Mouse (Mus musculus): ENCODE measurements at regions not wholly inside any gene's neighbourhood (a gene's known extent, or its start where the extent isn't known, plus 50 kb on each side); places are given as distances from the start of the nearest gene placed in this dataset.

DNA sequence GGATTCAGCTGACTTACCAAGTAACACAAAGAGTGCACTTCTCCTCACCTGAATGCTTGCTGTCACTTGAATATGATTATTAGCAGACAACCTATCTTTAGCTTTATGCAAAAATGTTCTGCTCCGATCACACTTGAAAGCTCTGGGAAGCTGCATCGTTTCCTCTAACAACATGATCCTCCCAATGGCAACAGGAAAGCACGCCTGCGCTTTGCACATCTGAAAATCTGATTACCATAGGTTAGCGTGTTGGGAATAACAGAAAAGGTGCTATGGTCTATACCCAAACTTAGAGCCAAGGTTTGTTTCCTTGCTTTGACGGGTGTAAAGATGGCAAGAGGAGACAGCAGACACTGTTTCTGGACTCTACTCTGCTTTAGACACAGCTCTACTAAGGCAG, 417.0 kb upstream of the Jarid2 start:
- Histone ChIP-seq H3K4me3 (replicated peaks) (no peak overlapping the region), H3K9ac (no peak overlapping the region), H3K9me3 (replicated peaks) (no peaks in the 10 kb centered on the region), H3K27me3 (no peaks in the 10 kb centered on the region), H3K4me1 (replicated peaks) (no peaks in the 10 kb centered on the region), H3K27ac (no peak overlapping the region), H3K4me2 (no peak overlapping the region), H3K36me3 (no peaks in the 10 kb centered on the region)
- WGBS (ENCODE audit: insufficient replicate concordance) = 74% methylated on average over 6 of the region's 6 CpGs
- no peak for DNase-seq
- ATAC-seq (ENCODE audit: low read depth) = no peak

DNA sequence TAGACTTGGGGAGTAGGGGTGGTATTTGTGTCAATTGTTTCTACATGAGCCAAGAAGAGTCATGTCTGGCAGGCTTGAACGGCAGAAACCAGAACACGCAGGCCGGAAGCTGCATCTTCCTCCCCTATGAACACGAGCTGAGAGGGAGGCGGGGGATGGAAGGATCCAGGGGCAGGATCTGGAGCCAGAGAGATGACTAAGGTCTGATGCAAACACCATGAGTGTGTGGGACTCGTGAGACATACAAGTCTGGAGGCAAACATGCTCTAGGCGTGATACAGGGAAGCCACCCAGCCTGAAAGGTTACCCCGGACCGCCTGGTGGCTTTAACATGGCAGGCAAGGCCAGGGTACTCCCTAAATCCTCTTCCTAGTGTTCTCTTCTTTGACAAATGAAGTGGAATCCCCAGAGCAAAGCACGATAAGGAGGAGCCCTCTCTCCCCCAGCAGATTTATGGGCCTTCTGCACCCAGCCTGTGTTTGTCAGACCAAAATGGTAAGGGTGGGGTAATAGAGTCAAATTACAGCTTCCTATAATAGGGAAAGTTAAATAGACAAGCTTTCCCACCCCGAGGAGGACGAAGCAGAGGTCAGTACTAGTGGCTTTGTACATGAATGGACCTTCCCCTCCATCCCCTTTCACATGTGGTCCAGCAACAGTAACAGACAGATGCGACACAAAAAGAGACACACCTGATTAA, 412.4 kb upstream of the Jarid2 start:
- no peak overlapping the region for H3K9ac ChIP-seq
- no peak overlapping the region for H3K4me2 ChIP-seq
- DNase-seq (no peak), ATAC-seq (ENCODE audit: low read depth) (no peak)
- no peak overlapping the region for H3K4me3 ChIP-seq (replicated peaks)
- H3K4me1 ChIP-seq (replicated peaks) = no peaks in the 10 kb centered on the region
- H3K9me3 ChIP-seq (replicated peaks) = no peaks in the 10 kb centered on the region
- H3K36me3 ChIP-seq = no peaks in the 10 kb centered on the region
- 70% methylated on average over 13 of the region's 13 CpGs for WGBS (ENCODE audit: insufficient replicate concordance)
- no peak overlapping the region for H3K27ac ChIP-seq
- no peaks in the 10 kb centered on the region for H3K27me3 ChIP-seq

DNA sequence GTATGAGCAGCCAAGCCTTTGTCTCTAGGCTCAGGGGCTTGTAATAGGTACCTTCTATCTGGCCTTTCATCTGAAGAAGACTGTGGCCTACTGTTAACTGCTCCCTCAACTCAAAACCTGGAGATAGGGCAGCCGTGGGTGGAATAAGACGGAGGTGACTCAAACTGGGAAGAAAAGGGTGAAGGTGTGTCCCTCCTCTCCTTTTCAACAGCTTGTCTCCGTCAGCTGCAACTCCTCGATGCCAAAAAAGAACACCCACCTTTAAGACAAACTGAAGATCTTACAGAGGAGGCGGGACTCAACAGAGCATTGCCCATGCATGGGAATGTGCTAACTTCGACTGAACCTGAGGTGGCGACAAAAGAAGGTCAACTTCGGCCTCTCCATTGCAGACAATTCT, 411.7 kb upstream of the Jarid2 start:
- Histone ChIP-seq H3K9me3 (replicated peaks) (no peaks in the 10 kb centered on the region), H3K36me3 (no peaks in the 10 kb centered on the region), H3K4me2 (no peak overlapping the region), H3K27me3 (no peaks in the 10 kb centered on the region), H3K4me3 (replicated peaks) (no peak overlapping the region), H3K4me1 (replicated peaks) (no peaks in the 10 kb centered on the region), H3K27ac (no peak overlapping the region), H3K9ac (no peak overlapping the region)
- 69% methylated on average over 8 of the region's 8 CpGs for WGBS (ENCODE audit: insufficient replicate concordance)
- no peak for DNase-seq
- no peak for ATAC-seq (ENCODE audit: low read depth)

DNA sequence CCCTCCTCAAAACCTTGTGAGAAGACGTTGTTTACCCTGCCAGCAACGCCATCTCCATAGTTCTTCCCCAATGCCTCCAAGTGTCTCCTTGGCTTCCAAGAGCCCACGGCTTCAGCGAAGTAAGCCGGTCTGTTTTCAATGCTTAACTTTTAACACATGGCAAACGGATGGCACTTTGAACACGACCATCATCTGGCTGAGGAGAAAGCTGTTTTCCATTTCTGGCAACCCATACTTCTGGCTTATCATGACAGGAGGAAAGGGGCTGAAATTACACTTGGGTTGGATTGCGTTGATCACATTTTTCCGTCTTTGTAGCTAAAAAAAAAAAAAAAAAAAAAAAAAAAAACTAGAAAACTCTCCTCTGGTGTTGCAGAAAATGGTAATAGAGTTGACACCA, 410.2 kb upstream of the Jarid2 start:
- 79% methylated on average over 9 of the region's 9 CpGs for WGBS (ENCODE audit: insufficient replicate concordance)
- ATAC-seq (ENCODE audit: low read depth) (no peak), DNase-seq (no peak)
- H3K9me3 ChIP-seq (replicated peaks) = no peaks in the 10 kb centered on the region
- no peaks in the 10 kb centered on the region for H3K36me3 ChIP-seq
- no peaks in the 10 kb centered on the region for H3K27me3 ChIP-seq
- no peaks in the 10 kb centered on the region for H3K4me1 ChIP-seq (replicated peaks)
- H3K9ac ChIP-seq = no peak overlapping the region
- H3K27ac ChIP-seq = no peak overlapping the region
- H3K4me2 ChIP-seq = no peak overlapping the region
- no peak overlapping the region for H3K4me3 ChIP-seq (replicated peaks)

DNA sequence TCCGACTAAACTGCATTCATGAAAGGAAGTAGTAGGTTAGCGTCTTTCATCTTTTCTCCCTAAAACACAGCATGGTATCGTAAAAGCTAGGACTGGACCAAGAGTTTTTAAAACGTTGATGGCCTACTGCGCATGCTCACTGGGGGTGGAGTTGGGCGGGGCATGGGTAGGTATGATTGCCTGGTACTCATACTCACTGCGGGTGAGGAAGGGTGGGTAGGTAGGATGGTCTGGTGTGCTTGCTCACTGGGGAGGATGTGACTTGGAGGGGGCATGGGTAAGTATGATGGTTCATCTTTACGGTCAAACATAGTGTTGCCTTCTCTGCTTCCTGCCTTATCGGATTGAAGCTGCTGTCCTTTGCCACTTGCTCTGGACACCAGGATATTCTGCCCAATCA, 409.8 kb upstream of the Jarid2 start:
- WGBS (ENCODE audit: insufficient replicate concordance) = 80% methylated on average over 9 of the region's 9 CpGs
- no peaks in the 10 kb centered on the region for H3K36me3 ChIP-seq
- no peak overlapping the region for H3K4me2 ChIP-seq
- H3K9ac ChIP-seq = no peak overlapping the region
- no peaks in the 10 kb centered on the region for H3K4me1 ChIP-seq (replicated peaks)
- no peak overlapping the region for H3K4me3 ChIP-seq (replicated peaks)
- no peak for DNase-seq
- no peak for ATAC-seq (ENCODE audit: low read depth)
- no peak overlapping the region for H3K27ac ChIP-seq
- no peaks in the 10 kb centered on the region for H3K27me3 ChIP-seq
- H3K9me3 ChIP-seq (replicated peaks) = no peaks in the 10 kb centered on the region

DNA sequence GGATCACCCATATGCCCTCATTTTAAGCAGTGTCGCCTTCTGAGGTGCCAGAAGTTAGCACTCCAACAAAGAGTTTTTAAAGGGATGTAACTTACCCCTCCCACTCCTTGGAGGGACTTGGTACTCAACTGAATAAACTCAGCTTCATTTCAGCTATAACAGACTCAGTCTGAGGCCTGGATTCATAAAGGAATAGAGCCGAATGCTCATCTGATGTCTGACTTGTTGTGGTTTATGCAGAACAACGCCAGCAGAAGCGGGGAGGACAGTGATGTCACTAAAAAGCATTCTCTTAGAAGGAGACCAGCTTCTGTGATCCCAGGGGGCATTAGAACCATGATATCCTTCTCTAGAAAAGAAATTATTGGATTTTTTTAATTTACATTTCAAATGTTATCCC, 409.0 kb upstream of the Jarid2 start:
- DNase-seq (no peak), ATAC-seq (ENCODE audit: low read depth) (no peak)
- no peaks in the 10 kb centered on the region for H3K27me3 ChIP-seq
- no peak overlapping the region for H3K9ac ChIP-seq
- H3K4me1 ChIP-seq (replicated peaks) = no peaks in the 10 kb centered on the region
- H3K9me3 ChIP-seq (replicated peaks) = no peaks in the 10 kb centered on the region
- H3K4me3 ChIP-seq (replicated peaks) = no peak overlapping the region
- no peak overlapping the region for H3K4me2 ChIP-seq
- no peak overlapping the region for H3K27ac ChIP-seq
- 65% methylated on average over 4 of the region's 4 CpGs for WGBS (ENCODE audit: insufficient replicate concordance)
- H3K36me3 ChIP-seq = no peaks in the 10 kb centered on the region

DNA sequence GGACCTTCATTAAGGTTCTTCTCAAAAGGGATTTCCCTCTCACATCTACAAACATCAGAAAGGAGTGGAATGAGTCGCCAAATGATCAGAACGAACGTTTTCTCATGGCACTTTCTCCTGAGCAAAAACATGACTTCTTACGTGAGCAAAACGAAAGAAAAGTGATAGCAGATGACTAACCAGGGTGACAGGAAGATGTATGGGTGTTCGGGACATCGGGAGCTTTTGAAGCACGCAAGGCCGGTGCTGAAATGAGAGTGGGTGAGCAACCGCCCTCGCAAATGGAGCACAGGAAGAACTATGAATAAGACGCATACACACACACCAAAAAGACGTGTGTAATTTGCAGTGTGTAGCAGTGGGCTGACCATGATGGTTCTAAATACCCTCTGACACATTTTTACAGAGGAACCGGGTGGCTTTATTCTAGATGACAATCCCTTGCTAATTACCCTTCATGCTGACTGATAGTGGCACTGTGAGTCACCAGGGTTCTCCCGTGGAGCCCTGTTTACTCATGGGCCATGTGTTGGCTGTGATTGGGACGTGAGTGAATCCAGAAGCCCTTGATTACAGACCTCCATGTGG, 408.2 kb upstream of the Jarid2 start:
- Histone ChIP-seq H3K36me3 (no peaks in the 10 kb centered on the region), H3K4me2 (no peak overlapping the region), H3K9me3 (replicated peaks) (no peaks in the 10 kb centered on the region), H3K4me3 (replicated peaks) (no peak overlapping the region), H3K9ac (no peak overlapping the region), H3K4me1 (replicated peaks) (no peaks in the 10 kb centered on the region), H3K27ac (no peak overlapping the region), H3K27me3 (no peaks in the 10 kb centered on the region)
- WGBS (ENCODE audit: insufficient replicate concordance) = 72% methylated on average over 16 of the region's 16 CpGs
- no peak for ATAC-seq (ENCODE audit: low read depth)
- no peak for DNase-seq

DNA sequence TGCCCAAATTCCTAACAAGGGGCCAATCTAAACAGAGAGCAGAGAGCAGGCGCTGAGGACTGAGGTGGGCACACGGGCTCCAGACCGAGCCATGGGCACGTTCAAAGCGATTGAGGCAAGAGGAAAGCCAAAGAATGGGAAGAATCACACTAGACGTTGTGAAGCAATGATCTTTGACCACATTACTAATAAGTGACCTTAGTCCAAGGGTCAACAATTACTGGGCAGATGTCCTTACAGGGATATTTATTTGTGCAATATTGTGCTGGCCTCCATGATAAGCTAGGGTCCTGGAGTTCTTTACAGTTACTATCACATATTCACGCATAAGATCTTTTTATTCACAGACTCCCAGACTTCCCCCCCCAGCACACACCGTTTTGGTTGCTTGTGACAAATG, 400.9 kb upstream of the Jarid2 start:
- 61% methylated on average over 8 of the region's 8 CpGs for WGBS (ENCODE audit: insufficient replicate concordance)

DNA sequence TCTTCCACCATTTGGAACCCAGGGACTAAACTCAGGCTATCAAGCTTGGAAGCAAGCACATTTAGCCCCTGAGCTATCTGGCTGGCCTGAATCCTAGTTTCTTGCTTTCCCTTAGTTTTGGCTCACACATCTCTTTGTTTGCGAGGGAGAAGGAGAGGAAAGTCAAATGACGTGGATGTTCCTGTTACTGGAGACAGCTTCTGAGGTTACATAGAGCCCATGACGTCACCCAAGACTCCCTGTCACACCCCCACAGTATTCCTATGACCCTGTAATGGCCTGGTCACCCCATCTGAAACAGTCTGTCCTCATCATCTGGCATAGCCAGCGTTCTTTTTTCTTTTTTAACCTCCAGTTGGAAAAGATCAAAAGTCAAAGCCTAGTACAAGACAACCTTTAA, 400.1 kb upstream of the Jarid2 start:
- H3K4me2 ChIP-seq = no peak overlapping the region
- no peak for ATAC-seq (ENCODE audit: low read depth)
- H3K9ac ChIP-seq = no peak overlapping the region
- DNase-seq = no peak
- no peaks in the 10 kb centered on the region for H3K27me3 ChIP-seq
- no peak overlapping the region for H3K4me3 ChIP-seq (replicated peaks)
- 46% methylated on average over 4 of the region's 4 CpGs for WGBS (ENCODE audit: insufficient replicate concordance)
- no peaks in the 10 kb centered on the region for H3K9me3 ChIP-seq (replicated peaks)
- H3K4me1 ChIP-seq (replicated peaks) = no peaks in the 10 kb centered on the region
- H3K36me3 ChIP-seq = no peaks in the 10 kb centered on the region
- H3K27ac ChIP-seq = no peak overlapping the region

More for the DNA sequence above, 400.9 kb upstream of the Jarid2 start:
- no peaks in the 10 kb centered on the region for H3K9me3 ChIP-seq (replicated peaks)
- H3K4me3 ChIP-seq (replicated peaks) = no peak overlapping the region
- ATAC-seq (ENCODE audit: low read depth) (no peak), DNase-seq (no peak)
- no peak overlapping the region for H3K4me2 ChIP-seq
- no peaks in the 10 kb centered on the region for H3K4me1 ChIP-seq (replicated peaks)
- H3K27me3 ChIP-seq = no peaks in the 10 kb centered on the region
- no peaks in the 10 kb centered on the region for H3K36me3 ChIP-seq
- no peak overlapping the region for H3K27ac ChIP-seq
- H3K9ac ChIP-seq = no peak overlapping the region

DNA sequence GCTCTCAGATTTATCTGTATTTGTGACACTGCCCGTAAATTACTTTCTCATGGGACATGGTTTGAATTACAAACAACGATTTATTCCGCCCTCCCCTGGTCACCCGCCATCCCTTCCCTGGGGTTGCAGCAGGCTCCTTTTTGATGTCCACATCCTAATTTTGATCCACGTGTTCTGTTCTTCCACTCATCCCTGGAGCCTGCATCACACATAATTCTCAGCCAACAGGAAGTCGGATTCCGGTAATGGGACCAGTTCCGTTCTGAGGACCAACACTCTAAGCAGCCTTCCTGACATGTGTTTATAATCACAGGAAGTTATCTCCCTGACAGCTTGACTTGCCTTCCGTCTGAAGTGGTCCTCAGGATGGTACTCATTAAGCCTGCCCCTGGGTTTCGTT, 399.6 kb upstream of the Jarid2 start:
- no peaks in the 10 kb centered on the region for H3K9me3 ChIP-seq (replicated peaks)
- no peak overlapping the region for H3K4me3 ChIP-seq (replicated peaks)
- H3K36me3 ChIP-seq = no peaks in the 10 kb centered on the region
- H3K27ac ChIP-seq = no peak overlapping the region
- no peaks in the 10 kb centered on the region for H3K27me3 ChIP-seq
- ATAC-seq (ENCODE audit: low read depth) = no peak
- H3K4me2 ChIP-seq = no peak overlapping the region
- DNase-seq = no peak
- H3K9ac ChIP-seq = no peak overlapping the region
- no peaks in the 10 kb centered on the region for H3K4me1 ChIP-seq (replicated peaks)
- WGBS (ENCODE audit: insufficient replicate concordance) = 38% methylated on average over 10 of the region's 10 CpGs

DNA sequence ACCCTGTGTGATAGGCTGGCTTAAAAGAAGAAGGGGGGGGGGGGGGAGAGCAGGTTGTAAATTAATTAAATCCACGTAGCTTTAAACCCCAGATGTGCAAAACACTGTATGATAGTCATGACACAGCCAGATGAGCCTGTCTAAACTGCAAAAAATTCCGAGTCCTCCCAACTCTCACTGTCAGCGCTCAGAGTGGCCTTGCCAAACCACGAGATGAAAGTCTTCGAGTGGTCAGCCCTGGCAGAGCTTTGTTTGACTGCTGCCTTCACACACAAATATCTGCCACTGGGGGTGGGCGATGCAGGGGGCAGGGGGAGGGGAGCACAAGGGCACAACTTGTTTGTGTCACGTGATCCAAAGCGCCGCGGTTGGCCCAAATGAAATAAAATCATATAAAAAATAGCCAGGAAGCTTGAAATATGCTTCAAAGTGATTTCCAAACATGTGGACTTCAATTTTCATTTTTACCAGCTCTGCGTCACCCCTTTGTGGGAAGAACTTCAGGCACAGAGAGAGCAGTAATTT, 396.5 kb upstream of the Jarid2 start:
- ATAC-seq (ENCODE audit: low read depth) = no peak
- Histone ChIP-seq H3K36me3 (no peaks in the 10 kb centered on the region), H3K4me2 (no peak overlapping the region), H3K27me3 (no peaks in the 10 kb centered on the region), H3K9ac (no peak overlapping the region), H3K4me3 (replicated peaks) (no peak overlapping the region), H3K9me3 (replicated peaks) (no peaks in the 10 kb centered on the region), H3K27ac (no peak overlapping the region), H3K4me1 (replicated peaks) (no peaks in the 10 kb centered on the region)
- 58% methylated on average over 11 of the region's 11 CpGs for WGBS (ENCODE audit: insufficient replicate concordance)
- no peak for DNase-seq
